Mouse (Mus musculus): Measurements from ENCODE around the gene Nol10. TPM values are rescaled to one million over a fixed set of nuclear protein-coding genes. Genes with fewer than 3 reads are reported as not detected.

The Nol10 gene
- polyA plus RNA-seq, 1 experiment from 2014 or later = 37.5 TPM

DNA sequence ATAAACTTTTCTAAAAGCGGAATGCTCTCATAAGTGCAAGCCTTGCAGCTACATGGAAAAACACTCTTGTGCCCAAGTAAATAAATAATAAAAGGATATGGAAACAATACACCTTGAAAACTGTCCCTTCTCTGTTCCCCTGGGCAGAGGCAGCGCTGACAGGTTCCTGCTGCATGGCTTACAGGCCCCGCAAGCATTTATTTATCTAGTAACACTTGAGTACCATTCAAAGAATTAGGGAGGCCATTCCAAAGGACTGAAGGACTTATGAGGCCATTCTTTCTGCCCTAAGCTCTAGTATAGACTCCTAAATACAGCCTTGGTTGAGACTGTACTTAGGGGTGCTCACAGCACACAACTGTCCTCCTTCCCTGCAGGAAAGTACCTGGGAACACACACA is 29.8 kb upstream of the Nol10 start:
- peaks cover 8% of the 10 kb centered on the region for H3K27me3 ChIP-seq (ENCODE audit: control insufficient read depth, insufficient read depth, low read length)
- WGBS = 71% methylated on average over 3 of the region's 3 CpGs
- H3K27ac ChIP-seq (replicated peaks; ENCODE audit: low read depth, low read length) = no peak overlapping the region
- H3K36me3 ChIP-seq (replicated peaks; ENCODE audit: control insufficient read depth, insufficient read depth, low read depth, low read length) = no peaks in the 10 kb centered on the region
- DNase-seq (ENCODE audit: low spot score) = no peak
- no peak overlapping the region for H3K4me2 ChIP-seq (ENCODE audit: low read depth, low read length)
- no peak overlapping the region for H3K9ac ChIP-seq (replicated peaks; ENCODE audit: low read length)
- H3K4me3 ChIP-seq (ENCODE audit: low read depth, low read length) = no peak overlapping the region
- ATAC-seq (replicated peaks; ENCODE audit: insufficient number of reproducible peaks, low FRiP score, low TSS enrichment, low read depth) = no peak
- H3K4me1 ChIP-seq (ENCODE audit: control insufficient read depth, insufficient read depth, low read length) = no peaks in the 10 kb centered on the region
- H3K9me3 ChIP-seq (replicated peaks; ENCODE audit: control insufficient read depth, low read length) = no peaks in the 10 kb centered on the region

GRCm38 (mm10) chr12:17324549-17325470 is 23.4 kb upstream of the Nol10 start:
- no peak overlapping the region for H3K27ac ChIP-seq (replicated peaks; ENCODE audit: low read depth, low read length)
- H3K4me1 ChIP-seq (ENCODE audit: control insufficient read depth, insufficient read depth, low read length) = no peaks in the 10 kb centered on the region
- no peaks in the 10 kb centered on the region for H3K36me3 ChIP-seq (replicated peaks; ENCODE audit: control insufficient read depth, insufficient read depth, low read depth, low read length)
- peak overlapping the region; percentile 91 for H3K4me2 ChIP-seq (ENCODE audit: low read depth, low read length)
- H3K4me3 ChIP-seq (ENCODE audit: low read depth, low read length) = peak overlapping the region; percentile 40
- H3K27me3 ChIP-seq (ENCODE audit: control insufficient read depth, insufficient read depth, low read length) = peaks cover 25% of the 10 kb centered on the region
- peak overlapping the region; percentile 39; the same call in 1 of the 2 replicates for H3K9ac ChIP-seq (replicated peaks; ENCODE audit: low read length)
- DNase-seq (ENCODE audit: low spot score) = peak; percentile 20
- H3K9me3 ChIP-seq (replicated peaks; ENCODE audit: control insufficient read depth, low read length) = no peaks in the 10 kb centered on the region
- WGBS = 3% methylated on average over 51 of the region's 51 CpGs
- ATAC-seq (replicated peaks; ENCODE audit: insufficient number of reproducible peaks, low FRiP score, low TSS enrichment, low read depth) = 0 out of 2 replicates have a peak, but pooled peaks have one; percentile 48

GRCm38 (mm10) chr12:17329259-17329658 is 19.0 kb upstream of the Nol10 start, which contains the start of gene Atp6v1c2:
Gene Atp6v1c2, minus strand, starts transcription at chr12:17329359.
- Histone ChIP-seq H3K4me3 (ENCODE audit: low read depth, low read length) (no peak within 1 kb of the TSS), H3K4me1 (ENCODE audit: control insufficient read depth, insufficient read depth, low read length) (no peaks in the 10 kb centered on the region), H3K9ac (replicated peaks; ENCODE audit: low read length) (no peak within 1 kb of the TSS), H3K27me3 (ENCODE audit: control insufficient read depth, insufficient read depth, low read length) (peaks cover 10% of the 10 kb centered on the region), H3K4me2 (ENCODE audit: low read depth, low read length) (no peak within 1 kb of the TSS), H3K36me3 (replicated peaks; ENCODE audit: control insufficient read depth, insufficient read depth, low read depth, low read length) (no peaks in the 10 kb centered on the region), H3K27ac (replicated peaks; ENCODE audit: low read depth, low read length) (no peak within 1 kb of the TSS), H3K9me3 (replicated peaks; ENCODE audit: control insufficient read depth, low read length) (no peaks in the 10 kb centered on the region)
- ATAC-seq (replicated peaks; ENCODE audit: insufficient number of reproducible peaks, low FRiP score, low TSS enrichment, low read depth) (no peak), DNase-seq (ENCODE audit: low spot score) (no peak)
- 66% methylated on average over 3 of the region's 3 CpGs for WGBS

GRCm38 (mm10) chr12:17333459-17333858 is 14.8 kb upstream of the Nol10 start:
- Histone ChIP-seq H3K4me1 (ENCODE audit: control insufficient read depth, insufficient read depth, low read length) (no peaks in the 10 kb centered on the region), H3K4me3 (ENCODE audit: low read depth, low read length) (no peak overlapping the region), H3K4me2 (ENCODE audit: low read depth, low read length) (no peak overlapping the region), H3K9me3 (replicated peaks; ENCODE audit: control insufficient read depth, low read length) (no peaks in the 10 kb centered on the region), H3K27ac (replicated peaks; ENCODE audit: low read depth, low read length) (no peak overlapping the region), H3K27me3 (ENCODE audit: control insufficient read depth, insufficient read depth, low read length) (no peaks in the 10 kb centered on the region), H3K9ac (replicated peaks; ENCODE audit: low read length) (no peak overlapping the region), H3K36me3 (replicated peaks; ENCODE audit: control insufficient read depth, insufficient read depth, low read depth, low read length) (no peaks in the 10 kb centered on the region)
- DNase-seq (ENCODE audit: low spot score) = no peak
- 29% methylated on average over 1 of the region's 1 CpGs for WGBS
- no peak for ATAC-seq (replicated peaks; ENCODE audit: insufficient number of reproducible peaks, low FRiP score, low TSS enrichment, low read depth)

DNA sequence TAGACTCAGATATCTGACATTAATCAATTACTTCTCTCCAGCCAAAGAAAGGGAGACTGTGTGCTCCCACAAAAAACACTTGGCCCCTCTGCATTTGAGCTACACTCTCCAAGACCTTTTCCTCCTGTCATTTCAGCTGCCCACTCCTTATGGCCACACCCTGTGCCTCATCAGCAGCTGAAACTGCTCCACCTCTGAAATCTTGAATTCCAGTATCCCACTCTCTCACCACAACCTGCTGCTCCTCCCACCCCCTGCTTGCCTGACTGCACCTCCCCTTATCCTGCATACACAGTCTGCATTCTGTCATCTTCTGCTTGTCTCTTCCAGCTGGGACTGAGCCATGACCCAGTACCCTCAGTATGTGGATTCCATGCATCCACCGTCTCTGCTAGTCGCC is 9.9 kb upstream of the Nol10 start:
- ATAC-seq (replicated peaks; ENCODE audit: insufficient number of reproducible peaks, low FRiP score, low TSS enrichment, low read depth) (no peak), DNase-seq (ENCODE audit: low spot score) (no peak)
- H3K4me2 ChIP-seq (ENCODE audit: low read depth, low read length) = no peak overlapping the region
- H3K27ac ChIP-seq (replicated peaks; ENCODE audit: low read depth, low read length) = no peak overlapping the region
- H3K4me3 ChIP-seq (ENCODE audit: low read depth, low read length) = no peak overlapping the region
- H3K9ac ChIP-seq (replicated peaks; ENCODE audit: low read length) = no peak overlapping the region
- no peaks in the 10 kb centered on the region for H3K9me3 ChIP-seq (replicated peaks; ENCODE audit: control insufficient read depth, low read length)
- no peaks in the 10 kb centered on the region for H3K36me3 ChIP-seq (replicated peaks; ENCODE audit: control insufficient read depth, insufficient read depth, low read depth, low read length)
- no peaks in the 10 kb centered on the region for H3K27me3 ChIP-seq (ENCODE audit: control insufficient read depth, insufficient read depth, low read length)
- H3K4me1 ChIP-seq (ENCODE audit: control insufficient read depth, insufficient read depth, low read length) = no peaks in the 10 kb centered on the region
- WGBS = 74% methylated on average over 2 of the region's 2 CpGs

GRCm38 (mm10) chr12:17339114-17339905 is 8.9 kb upstream of the Nol10 start:
- H3K9ac ChIP-seq (replicated peaks; ENCODE audit: low read length) = no peak overlapping the region
- no peaks in the 10 kb centered on the region for H3K4me1 ChIP-seq (ENCODE audit: control insufficient read depth, insufficient read depth, low read length)
- no peak overlapping the region for H3K27ac ChIP-seq (replicated peaks; ENCODE audit: low read depth, low read length)
- DNase-seq (ENCODE audit: low spot score) (no peak), ATAC-seq (replicated peaks; ENCODE audit: insufficient number of reproducible peaks, low FRiP score, low TSS enrichment, low read depth) (no peak)
- WGBS = 73% methylated on average over 3 of the region's 3 CpGs
- H3K4me2 ChIP-seq (ENCODE audit: low read depth, low read length) = no peak overlapping the region
- no peaks in the 10 kb centered on the region for H3K27me3 ChIP-seq (ENCODE audit: control insufficient read depth, insufficient read depth, low read length)
- no peak overlapping the region for H3K4me3 ChIP-seq (ENCODE audit: low read depth, low read length)
- H3K36me3 ChIP-seq (replicated peaks; ENCODE audit: control insufficient read depth, insufficient read depth, low read depth, low read length) = no peaks in the 10 kb centered on the region
- no peaks in the 10 kb centered on the region for H3K9me3 ChIP-seq (replicated peaks; ENCODE audit: control insufficient read depth, low read length)

DNA sequence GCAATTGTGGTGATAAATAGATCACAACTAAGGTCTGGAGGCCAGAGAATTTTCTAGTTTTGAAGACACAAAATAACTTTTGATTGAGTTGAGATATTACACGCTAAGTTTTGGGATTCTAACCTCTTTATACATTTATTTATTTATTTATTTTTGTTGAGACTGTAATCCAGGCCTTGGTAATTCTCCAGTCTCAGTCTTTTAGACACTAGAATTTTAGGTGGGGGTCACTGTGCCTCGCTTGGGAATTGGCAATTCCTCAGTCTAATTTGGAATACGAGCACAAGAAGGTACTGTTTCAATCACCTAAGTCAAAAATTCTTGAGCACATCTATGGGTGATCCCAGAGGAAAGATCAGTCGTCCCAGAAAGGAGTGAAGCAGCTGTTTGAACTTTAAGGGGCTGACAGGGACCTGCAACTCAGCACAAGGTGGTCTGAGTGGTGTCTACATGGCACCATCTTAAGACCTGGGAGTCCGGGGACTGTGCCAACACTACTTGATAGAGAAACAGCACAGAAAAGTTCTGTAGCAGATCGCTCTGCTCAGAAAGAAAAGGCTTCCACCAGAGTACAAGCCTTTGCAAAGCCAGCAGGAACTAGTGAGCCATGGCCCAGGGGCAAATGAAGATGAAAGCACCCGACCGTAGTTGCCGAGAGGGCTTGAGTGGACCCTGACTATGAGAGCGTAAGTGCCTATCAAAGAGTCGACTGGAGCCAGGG is 771 bp upstream of the Nol10 start:
- no peak overlapping the region for H3K27ac ChIP-seq (replicated peaks; ENCODE audit: low read depth, low read length)
- H3K27me3 ChIP-seq (ENCODE audit: control insufficient read depth, insufficient read depth, low read length) = no peaks in the 10 kb centered on the region
- H3K4me3 ChIP-seq (ENCODE audit: low read depth, low read length) = peak overlapping the region; percentile 80
- DNase-seq (ENCODE audit: low spot score) (peak; percentile 31), ATAC-seq (replicated peaks; ENCODE audit: insufficient number of reproducible peaks, low FRiP score, low TSS enrichment, low read depth) (peak; percentile 37; the same call in 1 of the 2 replicates)
- no peaks in the 10 kb centered on the region for H3K36me3 ChIP-seq (replicated peaks; ENCODE audit: control insufficient read depth, insufficient read depth, low read depth, low read length)
- no peaks in the 10 kb centered on the region for H3K4me1 ChIP-seq (ENCODE audit: control insufficient read depth, insufficient read depth, low read length)
- 36% methylated on average over 11 of the region's 11 CpGs for WGBS
- H3K9ac ChIP-seq (replicated peaks; ENCODE audit: low read length) = peak overlapping the region; percentile 76
- peak overlapping the region; percentile 86 for H3K4me2 ChIP-seq (ENCODE audit: low read depth, low read length)
- H3K9me3 ChIP-seq (replicated peaks; ENCODE audit: control insufficient read depth, low read length) = no peaks in the 10 kb centered on the region

All from embryonic facial prominence, embryonic 11.5 days (tissue).